Mouse (Mus musculus) gastrocnemius, postnatal 25 days (tissue): ENCODE measurements around the gene Kdm2b. TPM values are rescaled to one million over a fixed set of nuclear protein-coding genes. Genes with fewer than 3 reads are reported as not detected.
"Not testable (repeated sequence)": the region's sequence is repeated elsewhere in the genome, so short reads cannot be mapped to it uniquely, and the experiment has no call there.

Experiments
- DNase-seq: peaks from one replicate; pipeline ENCODE4 v3.0.0; 2022
- total RNA-seq, 2 experiments: library from RNA; stranded (reverse); gene quantifications; 1 replicate in 1 of 2; 2 replicates in 1 of 2; pipeline ENCODE4 v1.2.3; 2021

The Kdm2b gene
- total RNA-seq, 2 experiments from 2014 or later: 12.8 to 14.3 TPM

GRCm38 (mm10) chr5:122974701-122975100 is 14.9 kb downstream of the Kdm2b start:
- DNase-seq: not testable (repeated sequence)

- DNase-seq: no peak
Observed at GRCm38 (mm10) chr5:122972116-122972515, 17.5 kb downstream of the Kdm2b start.

- no peak for DNase-seq
Observed at GRCm38 (mm10) chr5:122971438-122971837, 18.2 kb downstream of the Kdm2b start.

- DNase-seq: no peak
Observed at GRCm38 (mm10) chr5:122970056-122970455, 19.6 kb downstream of the Kdm2b start.

- peak; percentile 66 for DNase-seq
Observed at GRCm38 (mm10) chr5:122968322-122968721, 21.3 kb downstream of the Kdm2b start.

GRCm38 (mm10) chr5:122965427-122965826 is 24.2 kb downstream of the Kdm2b start:
- DNase-seq: no peak

GRCm38 (mm10) chr5:122964853-122965252 is 24.8 kb downstream of the Kdm2b start:
- DNase-seq: no peak

GRCm38 (mm10) chr5:122961905-122962304 is 27.7 kb downstream of the Kdm2b start:
- DNase-seq: no peak

GRCm38 (mm10) chr5:122959391-122959790 is 30.2 kb downstream of the Kdm2b start:
- no peak for DNase-seq

GRCm38 (mm10) chr5:122956059-122956458 is 33.6 kb downstream of the Kdm2b start:
- no peak for DNase-seq

- no peak for DNase-seq
Observed at GRCm38 (mm10) chr5:122951913-122952641, 37.5 kb downstream of the Kdm2b start.

- peak; percentile 45 for DNase-seq
Observed at GRCm38 (mm10) chr5:122951056-122951912, 38.3 kb downstream of the Kdm2b start.

GRCm38 (mm10) chr5:122950329-122950953 is 39.2 kb downstream of the Kdm2b start:
- DNase-seq: no peak

- no peak for DNase-seq
Observed at GRCm38 (mm10) chr5:122949101-122949500, 40.5 kb downstream of the Kdm2b start.

- no peak for DNase-seq
Observed at GRCm38 (mm10) chr5:122947534-122947933, 42.1 kb downstream of the Kdm2b start.

- no peak for DNase-seq
Observed at GRCm38 (mm10) chr5:122938676-122939075, 50.9 kb downstream of the Kdm2b start.

GRCm38 (mm10) chr5:122937958-122938540 is 51.6 kb downstream of the Kdm2b start:
- DNase-seq: no peak

GRCm38 (mm10) chr5:122937031-122937430 is 52.6 kb downstream of the Kdm2b start:
- DNase-seq: no peak

GRCm38 (mm10) chr5:122935810-122936209 is 53.8 kb downstream of the Kdm2b start:
- no peak for DNase-seq

- DNase-seq: no peak
Observed at GRCm38 (mm10) chr5:122930991-122931390, 58.6 kb downstream of the Kdm2b start.

- DNase-seq: no peak
Observed at GRCm38 (mm10) chr5:122928293-122928692, 61.3 kb downstream of the Kdm2b start.

- no peak for DNase-seq
Observed at GRCm38 (mm10) chr5:122927703-122928102, 61.9 kb downstream of the Kdm2b start.
